Mouse (Mus musculus) CD4-positive, CD25-positive, alpha-beta regulatory T cell, adult 2 months (primary cell): ENCODE measurements around the gene Hcfc2.
A peak's percentile ranks its signal among the peaks of the same experiment; 100 is the strongest.

Experiments used
- DNase-seq: peaks from one replicate; pipeline ENCODE4 v3.0.0-alpha.2; 2012; ENCODE audit warnings: low read depth, low spot score

Gene Hcfc2

GRCm38 (mm10) chr10:82699296-82699941 lies 3.5 kb downstream of the Hcfc2 start:
- DNase-seq = peak; percentile 61

- no peak for DNase-seq
These were observed 45.4 kb downstream of the Hcfc2 start for GRCm38 (mm10) chr10:82741354-82741753.

DNA sequence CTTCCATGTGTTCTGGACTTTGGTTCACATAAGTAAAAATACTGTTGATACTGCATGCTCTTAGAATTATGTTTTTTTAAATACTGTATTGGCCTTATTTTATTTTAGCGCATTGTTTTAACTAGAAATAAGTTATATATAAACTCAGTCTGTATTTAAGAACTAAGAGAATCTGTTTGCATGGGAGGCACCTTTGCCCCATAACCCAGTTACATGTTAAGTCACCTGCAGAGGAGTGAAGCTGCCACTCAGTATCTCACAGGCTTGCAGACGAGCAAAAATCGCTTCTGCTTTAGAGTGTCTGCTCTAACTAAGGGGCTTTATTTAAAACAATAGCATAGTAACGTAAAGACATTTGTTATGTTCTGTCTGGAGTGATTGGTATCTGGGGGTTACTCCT lies 45.9 kb downstream of the Hcfc2 start:
- DNase-seq = no peak

- no peak for DNase-seq
These were observed 46.6 kb downstream of the Hcfc2 start for GRCm38 (mm10) chr10:82742578-82742977.

DNA sequence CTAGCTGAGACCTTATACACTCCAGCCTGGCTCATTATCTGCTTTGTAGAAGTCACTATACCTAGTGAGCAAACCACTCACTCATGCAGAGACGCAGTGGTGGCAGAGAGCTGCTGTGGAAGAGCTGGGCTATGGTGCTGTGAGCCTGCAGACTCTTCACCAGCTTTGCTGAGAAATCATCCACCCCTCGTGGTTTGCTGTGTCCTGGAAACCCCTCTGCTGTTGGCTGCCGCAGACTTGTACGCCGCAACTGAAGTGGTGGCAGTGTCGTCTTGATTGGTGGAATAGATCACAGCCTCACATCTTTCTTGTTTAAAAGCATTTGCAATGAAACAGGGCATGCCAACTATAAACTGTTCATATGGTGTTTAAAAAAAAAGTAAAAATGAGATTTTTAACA lies 48.3 kb downstream of the Hcfc2 start:
- no peak for DNase-seq

DNA sequence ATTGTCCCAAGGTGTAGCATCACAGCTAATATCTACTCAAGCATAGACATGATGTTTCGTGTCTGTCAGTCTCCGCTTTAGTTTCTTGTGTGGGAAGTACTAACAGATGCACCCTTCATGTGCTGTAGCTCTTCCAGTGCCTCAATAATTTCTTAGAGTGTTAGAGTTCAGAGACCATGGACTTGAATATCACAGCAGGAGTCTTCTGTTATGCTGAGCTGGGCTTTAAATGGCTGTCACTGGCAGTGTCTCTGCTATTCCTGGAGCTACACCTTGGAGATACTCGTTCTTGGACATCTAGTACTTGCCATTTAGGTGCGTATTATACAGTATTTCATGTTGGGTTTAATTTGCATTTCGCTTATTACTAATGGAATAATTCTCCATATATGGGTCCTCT lies 49.3 kb downstream of the Hcfc2 start:
- no peak for DNase-seq

DNA sequence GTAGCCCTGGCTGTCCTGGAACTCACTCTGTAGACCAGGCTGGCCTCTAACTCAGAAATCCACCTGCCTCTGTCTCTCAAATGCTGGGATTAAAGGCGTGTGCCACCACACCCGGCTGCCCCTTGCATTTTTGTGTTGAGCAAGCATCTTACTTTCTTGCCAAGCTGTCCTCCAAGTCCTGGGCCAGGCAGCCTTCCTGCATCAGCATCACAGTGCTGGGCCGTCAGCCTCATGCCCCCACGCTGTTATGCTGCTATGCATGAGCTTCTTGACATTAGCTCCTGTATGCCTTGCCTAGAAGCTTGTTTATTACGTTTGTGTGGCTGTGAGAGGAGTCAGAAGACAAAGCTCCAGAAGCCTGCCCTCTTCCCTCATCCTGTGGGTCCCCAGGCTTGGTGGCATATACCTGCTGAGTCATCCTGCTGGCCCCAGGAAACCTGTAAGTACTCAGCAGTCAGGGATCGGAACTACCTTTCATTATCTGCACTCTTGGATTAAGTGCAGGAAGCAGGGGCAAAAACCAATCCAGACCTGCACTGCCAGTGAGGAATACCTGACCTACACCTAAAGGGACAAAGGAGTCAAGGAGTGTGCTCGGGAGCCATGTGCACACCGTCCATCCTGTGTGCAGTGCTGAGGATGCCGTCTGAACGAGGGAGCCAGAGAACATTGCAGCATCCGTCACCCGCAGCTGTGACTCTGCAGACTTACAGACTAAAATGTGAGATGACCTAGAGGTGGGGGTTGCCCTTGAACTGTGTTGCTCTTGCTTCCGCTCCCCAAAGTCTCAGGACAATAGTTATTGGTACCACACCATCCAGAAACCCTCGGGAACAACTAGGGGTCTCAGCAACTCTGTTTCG lies 51.3 kb downstream of the Hcfc2 start:
- no peak for DNase-seq

GRCm38 (mm10) chr10:82750778-82751177 lies 54.8 kb downstream of the Hcfc2 start:
- no peak for DNase-seq

DNA sequence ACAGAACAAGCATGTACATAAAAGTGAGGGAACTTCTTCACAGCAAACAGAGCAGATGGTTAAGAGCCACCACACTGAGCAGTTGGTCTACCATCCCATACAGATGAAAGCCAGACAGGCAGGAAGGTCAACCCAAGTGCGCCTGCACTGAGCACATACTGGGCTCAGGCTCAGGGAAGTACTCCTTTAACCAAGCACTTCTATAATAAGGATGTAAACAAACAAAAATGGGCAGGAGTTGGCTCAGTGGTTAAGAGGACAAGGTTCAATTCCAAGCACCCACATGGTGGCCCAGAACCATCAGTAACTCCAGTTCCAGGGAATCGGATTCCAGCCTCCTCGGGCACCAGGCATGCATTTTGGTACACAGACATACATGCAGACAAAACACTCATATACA lies 57.0 kb downstream of the Hcfc2 start:
- DNase-seq = no peak

- DNase-seq = no peak
These were observed 58.7 kb downstream of the Hcfc2 start for GRCm38 (mm10) chr10:82754642-82755041.

GRCm38 (mm10) chr10:82755213-82755890 lies 59.4 kb downstream of the Hcfc2 start:
- DNase-seq = no peak

DNA sequence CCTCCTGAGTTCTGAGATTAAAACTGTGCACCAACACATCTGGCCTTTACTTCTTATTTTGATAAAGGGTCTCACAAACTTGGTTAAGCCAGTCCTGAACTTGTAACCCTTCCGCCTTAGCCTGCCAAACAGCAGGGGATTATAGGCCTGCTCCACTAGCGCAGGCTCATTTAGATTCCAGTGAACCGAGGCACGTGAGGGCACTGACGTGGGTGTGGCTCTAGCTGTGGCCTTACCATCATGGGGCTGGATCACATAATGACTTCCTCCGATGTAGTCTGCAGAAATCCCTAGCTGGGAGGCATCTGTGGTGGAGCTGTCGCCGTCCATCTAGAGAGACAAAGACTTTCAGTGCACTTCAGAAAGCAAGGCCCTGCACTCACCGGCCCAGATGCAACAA lies 60.5 kb downstream of the Hcfc2 start:
- no peak for DNase-seq

GRCm38 (mm10) chr10:82757341-82757740 lies 61.4 kb downstream of the Hcfc2 start:
- no peak for DNase-seq

GRCm38 (mm10) chr10:82758368-82758767 lies 62.4 kb downstream of the Hcfc2 start:
- DNase-seq = no peak

GRCm38 (mm10) chr10:82758878-82759277 lies 62.9 kb downstream of the Hcfc2 start:
- no peak for DNase-seq

GRCm38 (mm10) chr10:82759706-82760105 lies 63.7 kb downstream of the Hcfc2 start:
- no peak for DNase-seq

- no peak for DNase-seq
These were observed 65.3 kb downstream of the Hcfc2 start for GRCm38 (mm10) chr10:82761037-82761811.

DNA sequence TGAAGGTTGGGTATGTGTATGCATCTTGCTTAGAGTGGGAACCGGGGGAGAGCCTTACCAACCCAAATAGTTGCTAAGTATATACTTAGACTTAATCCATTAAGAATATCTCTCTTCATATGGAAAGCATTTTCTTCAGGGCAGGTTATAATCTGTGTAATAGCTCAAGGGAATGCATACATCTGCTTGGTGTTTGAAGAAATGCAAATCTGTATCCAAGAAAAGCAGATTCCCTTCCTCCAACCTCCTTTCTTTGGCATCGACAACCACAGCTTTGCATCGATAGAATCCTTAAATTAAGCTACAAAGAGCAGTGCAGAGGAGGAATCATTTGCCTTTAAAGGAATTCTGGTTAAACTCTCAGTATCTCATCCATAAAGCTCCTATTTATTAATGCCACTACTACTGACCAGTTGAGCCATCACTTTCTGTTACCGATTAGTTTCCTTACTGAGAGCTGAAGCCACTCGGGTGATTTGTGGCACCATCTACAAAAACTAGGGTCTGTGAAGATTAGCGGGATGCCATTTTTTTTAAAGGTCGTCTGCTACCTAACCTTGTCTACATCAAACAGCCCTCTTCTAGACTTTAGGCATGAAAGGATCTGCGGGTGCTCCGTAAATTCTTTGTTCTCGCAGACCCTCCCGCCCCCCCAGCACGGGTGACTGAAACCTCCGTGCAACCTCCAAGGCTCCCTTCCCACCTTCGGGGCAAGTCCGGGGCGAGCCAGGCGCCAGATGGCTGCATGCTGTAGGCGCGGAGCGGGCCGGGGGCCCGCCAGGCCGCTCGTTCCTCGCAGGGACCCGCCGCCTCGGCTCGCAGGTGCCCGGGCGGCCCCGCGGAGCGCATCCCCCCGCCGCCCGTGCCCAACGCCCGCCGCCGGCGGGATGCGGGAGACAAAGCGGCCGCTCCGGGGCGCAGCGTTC lies 67.1 kb downstream of the Hcfc2 start:
- no peak for DNase-seq

DNA sequence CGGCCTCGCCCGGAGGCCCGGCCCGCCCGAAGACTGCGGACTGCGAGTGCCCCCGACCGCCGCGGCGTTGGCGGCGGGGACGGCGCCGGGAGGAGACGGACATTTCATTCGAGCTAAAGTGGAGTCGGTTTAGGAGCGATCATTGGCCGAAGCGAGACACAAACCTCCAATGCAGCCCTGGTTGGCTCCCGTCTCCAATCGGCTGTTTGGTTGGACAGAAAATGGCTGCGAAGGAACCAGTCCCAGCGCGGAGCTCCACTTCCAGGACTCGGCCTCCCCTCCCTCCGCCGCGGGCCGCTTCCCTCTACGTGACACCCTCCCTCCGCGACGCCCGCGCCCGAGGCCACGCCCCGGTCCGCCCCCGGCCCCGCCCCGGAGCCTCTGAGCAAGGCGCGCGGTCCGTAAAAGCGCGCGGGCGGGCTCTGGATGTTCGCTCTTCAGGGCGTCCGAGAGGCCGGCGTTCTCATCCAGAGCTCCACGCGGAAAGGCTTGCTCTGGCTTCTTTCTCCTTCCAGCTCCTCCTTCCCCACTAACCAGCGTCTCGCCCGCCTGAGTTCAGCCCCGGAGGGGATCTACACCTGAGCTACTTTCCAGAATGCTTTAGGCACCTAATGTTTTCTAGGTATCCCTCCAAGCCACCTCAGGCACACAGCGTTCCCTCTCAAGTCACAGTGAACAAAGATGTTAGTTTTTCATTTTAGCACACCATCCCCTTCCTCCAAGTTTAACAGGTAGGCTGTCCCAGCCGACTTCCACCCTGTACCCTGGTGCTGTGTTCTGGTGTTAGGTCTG lies 68.1 kb downstream of the Hcfc2 start, which contains the start of gene Nfyb:
Gene Nfyb (minus strand): TSS at position 305 of the 792 bp plus-strand sequence.
- peak; percentile 96 for DNase-seq

GRCm38 (mm10) chr10:82768901-82769300 lies 72.9 kb downstream of the Hcfc2 start:
- no peak for DNase-seq
